Mouse (Mus musculus): ENCODE results near the gene Nkx2-1.

DNA sequence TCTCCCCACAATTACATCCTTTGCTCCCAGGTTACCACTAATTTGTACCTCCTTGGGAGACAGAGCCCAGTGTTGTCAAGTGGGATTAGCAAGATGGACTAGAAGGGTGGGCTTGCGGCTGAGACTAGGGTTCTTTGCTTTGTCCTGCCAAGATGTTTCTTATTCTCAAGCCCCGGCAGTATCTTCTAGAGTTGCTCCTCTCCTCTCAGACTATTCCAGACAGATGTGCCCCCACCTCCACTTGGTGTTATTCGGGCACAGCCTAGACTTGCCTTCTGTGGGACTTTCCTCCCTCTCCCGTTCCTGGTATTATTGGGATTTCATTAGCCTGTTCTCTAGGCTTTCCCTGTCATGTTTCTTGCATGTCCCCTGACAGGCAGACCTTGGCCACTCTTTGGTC lies 14.5 kb downstream of the Nkx2-1 start:
- TF ChIP-seq CTCF (IDR thresholded peaks at IDR 0.05): no peak
- TF ChIP-seq EP300 (IDR thresholded peaks at IDR 0.05): no peak
